Mouse (Mus musculus) forebrain, postnatal 0 days (tissue): ENCODE data around the gene Slc26a9. TPM values are rescaled to one million over a fixed set of nuclear protein-coding genes. Genes with fewer than 3 reads are reported as not detected.

ENCODE experiments used
- ATAC-seq: fragments of 200-750 bp; cut with Nextera tagmentation; 2 replicates; pipeline ENCODE4 v1.8.0; 2017; ENCODE audit warnings: mild to moderate bottlenecking, moderate library complexity
- DNase-seq: peaks from one replicate; pipeline ENCODE4 v3.0.0-alpha.2; 2015
- H3K27ac ChIP-seq: fragments of 300-500 bp; sonication (generic); 2 replicates; pipeline ENCODE4 v1.5.1; 2014; ENCODE audit warnings: low read depth, mild to moderate bottlenecking, antibody characterized with exemption, low read length, moderate library complexity, mixed read lengths
- H3K27me3 ChIP-seq: fragments of 300-500 bp; sonication (generic); 2 replicates; pipeline ENCODE4 v1.6.1; 2014; ENCODE audit warnings: mild to moderate bottlenecking, low read length, mixed read lengths; ENCODE audit not compliant: insufficient read depth
- H3K36me3 ChIP-seq: fragments of 300-500 bp; sonication (generic); 2 replicates; pipeline ENCODE4 v1.6.1; 2014; ENCODE audit warnings: mild to moderate bottlenecking, moderate library complexity; ENCODE audit not compliant: insufficient read depth
- H3K4me1 ChIP-seq: fragments of 300-500 bp; sonication (generic); 2 replicates; pipeline ENCODE4 v1.6.1; 2014; ENCODE audit warnings: antibody characterized with exemption; ENCODE audit not compliant: insufficient read depth
- H3K4me2 ChIP-seq: fragments of 300-500 bp; sonication (generic); 2 replicates; pipeline ENCODE4 v1.6.1; 2014; ENCODE audit warnings: low read depth, mild to moderate bottlenecking, moderate library complexity
- H3K4me3 ChIP-seq: fragments of 300-500 bp; sonication (generic); 2 replicates; pipeline ENCODE4 v1.5.1; 2014; ENCODE audit warnings: low read depth, low read length, mixed read lengths
- H3K9ac ChIP-seq: fragments of 300-500 bp; sonication (generic); 2 replicates; pipeline ENCODE4 v1.6.1; 2014; ENCODE audit warnings: mild to moderate bottlenecking
- H3K9me3 ChIP-seq: fragments of 300-500 bp; sonication (generic); 2 replicates; pipeline ENCODE4 v1.6.1; 2016; ENCODE audit warnings: low read length
- CTCF ChIP-seq: sonication (generic); IDR thresholded peaks from 2 replicates; pipeline ENCODE4 v1.5.1; 2016; ENCODE audit warnings: antibody characterized with exemption, control low read depth, low read depth
- WGBS: fragments of 180-500 bp; shearing (Covaris S2); extraction: QIAGEN DNeasy Blood & Tissue Kit; methylation state at CpG from one replicate; pipeline ENCODE4 v1.1.7; 2014; 5-methylcytosine and 5-hydroxymethylcytosine counted together
- polyA plus RNA-seq: library from polyadenylated mRNA; unstranded; fragments of >200 nt; fragmentation: Nextera tagmentation; extraction: Ambion mirVana; gene quantifications from 2 replicates; pipeline ENCODE4 v1.2.1, GENCODE M21; 2015
- total RNA-seq: library from RNA; depleted of rRNA; stranded (reverse); fragments of >200 nt; gene quantifications from 2 replicates; pipeline ENCODE4 v1.2.3, GENCODE M21; 2014

Gene Slc26a9
- total and polyA plus RNA-seq, 2 experiments from 2014 or later, result 0.15 to 0.67 TPM

- Histone ChIP-seq H3K9ac (no peak overlapping the region), H3K4me3 (no peak overlapping the region), H3K27me3 (no peaks in the 10 kb centered on the region), H3K9me3 (no peaks in the 10 kb centered on the region), H3K36me3 (no peaks in the 10 kb centered on the region), H3K4me1 (no peaks in the 10 kb centered on the region), H3K4me2 (no peak overlapping the region), H3K27ac (no peak overlapping the region)
- ATAC-seq (no peak), DNase-seq (no peak)
- TF ChIP-seq CTCF, result no peak
- 77% methylated on average over 5 of the region's 5 CpGs for WGBS
Measured at GRCm38 (mm10) chr1:131802652-131803051, 58.8 kb downstream of the Slc26a9 start.

GRCm38 (mm10) chr1:131804166-131804565 lies 60.3 kb downstream of the Slc26a9 start:
- TF ChIP-seq CTCF, result no peak
- H3K9me3 ChIP-seq, result no peaks in the 10 kb centered on the region
- no peaks in the 10 kb centered on the region for H3K27me3 ChIP-seq
- no peak for ATAC-seq
- WGBS, result 99% methylated on average over 3 of the region's 3 CpGs
- no peak overlapping the region for H3K9ac ChIP-seq
- no peak overlapping the region for H3K4me2 ChIP-seq
- DNase-seq, result no peak
- H3K27ac ChIP-seq, result no peak overlapping the region
- no peaks in the 10 kb centered on the region for H3K4me1 ChIP-seq
- no peak overlapping the region for H3K4me3 ChIP-seq
- H3K36me3 ChIP-seq, result no peaks in the 10 kb centered on the region

- no peak for TF ChIP-seq CTCF
- no peak overlapping the region for H3K9ac ChIP-seq
- H3K27ac ChIP-seq, result no peak overlapping the region
- H3K4me1 ChIP-seq, result no peaks in the 10 kb centered on the region
- H3K4me3 ChIP-seq, result no peak overlapping the region
- ATAC-seq, result no peak
- H3K9me3 ChIP-seq, result no peaks in the 10 kb centered on the region
- no peaks in the 10 kb centered on the region for H3K27me3 ChIP-seq
- H3K4me2 ChIP-seq, result no peak overlapping the region
- DNase-seq, result no peak
- WGBS, result 79% methylated on average over 1 of the region's 1 CpGs
- no peaks in the 10 kb centered on the region for H3K36me3 ChIP-seq
Measured at GRCm38 (mm10) chr1:131808986-131809385, 65.2 kb downstream of the Slc26a9 start.

GRCm38 (mm10) chr1:131809651-131810050 lies 65.8 kb downstream of the Slc26a9 start:
- Histone ChIP-seq H3K27ac (no peak overlapping the region), H3K4me2 (no peak overlapping the region), H3K4me1 (no peaks in the 10 kb centered on the region), H3K36me3 (no peaks in the 10 kb centered on the region), H3K9ac (no peak overlapping the region), H3K9me3 (no peaks in the 10 kb centered on the region), H3K4me3 (no peak overlapping the region), H3K27me3 (no peaks in the 10 kb centered on the region)
- DNase-seq, result no peak
- no peak for ATAC-seq
- TF ChIP-seq CTCF, result no peak
- WGBS, result 48% methylated on average over 2 of the region's 2 CpGs

GRCm38 (mm10) chr1:131811393-131811792 lies 67.6 kb downstream of the Slc26a9 start:
- no peak for ATAC-seq
- no peak for TF ChIP-seq CTCF

GRCm38 (mm10) chr1:131812006-131812405 lies 68.2 kb downstream of the Slc26a9 start:
- DNase-seq, result no peak
- no peak overlapping the region for H3K4me3 ChIP-seq
- no peak overlapping the region for H3K4me2 ChIP-seq
- H3K27me3 ChIP-seq, result no peaks in the 10 kb centered on the region
- H3K27ac ChIP-seq, result no peak overlapping the region
- WGBS, result 86% methylated on average over 9 of the region's 9 CpGs
- no peaks in the 10 kb centered on the region for H3K4me1 ChIP-seq
- TF ChIP-seq CTCF, result no peak
- no peaks in the 10 kb centered on the region for H3K9me3 ChIP-seq
- H3K36me3 ChIP-seq, result no peaks in the 10 kb centered on the region
- H3K9ac ChIP-seq, result no peak overlapping the region
- ATAC-seq, result no peak

More at GRCm38 (mm10) chr1:131811393-131811792, 67.6 kb downstream of the Slc26a9 start:
- Histone ChIP-seq H3K27me3 (no peaks in the 10 kb centered on the region), H3K4me1 (no peaks in the 10 kb centered on the region), H3K36me3 (no peaks in the 10 kb centered on the region), H3K9ac (no peak overlapping the region), H3K4me3 (no peak overlapping the region), H3K27ac (no peak overlapping the region), H3K9me3 (no peaks in the 10 kb centered on the region), H3K4me2 (no peak overlapping the region)
- no peak for DNase-seq
- WGBS, result 96% methylated on average over 1 of the region's 1 CpGs

- ATAC-seq (no peak), DNase-seq (no peak)
- no peaks in the 10 kb centered on the region for H3K27me3 ChIP-seq
- H3K4me3 ChIP-seq, result no peak overlapping the region
- H3K4me2 ChIP-seq, result no peak overlapping the region
- H3K9ac ChIP-seq, result no peak overlapping the region
- WGBS, result 83% methylated on average over 9 of the region's 9 CpGs
- no peaks in the 10 kb centered on the region for H3K9me3 ChIP-seq
- H3K4me1 ChIP-seq, result no peaks in the 10 kb centered on the region
- H3K36me3 ChIP-seq, result no peaks in the 10 kb centered on the region
- TF ChIP-seq CTCF, result no peak
- no peak overlapping the region for H3K27ac ChIP-seq
Measured at GRCm38 (mm10) chr1:131812631-131813295, 68.9 kb downstream of the Slc26a9 start.
